Mouse (Mus musculus) forebrain, embryonic 10.5 days (tissue): ENCODE measurements around the gene Prr5l. TPM values are rescaled to one million over a fixed set of nuclear protein-coding genes. Genes with fewer than 3 reads are reported as not detected.

ENCODE experiments used
- DNase-seq: peaks from one replicate; pipeline ENCODE4 v3.0.0-alpha.2; 2017; ENCODE audit warnings: low spot score; ENCODE audit errors: extremely low spot score
- H3K27ac ChIP-seq: fragments of 300-500 bp; sonication (generic); 2 replicates; pipeline ENCODE4 v1.5.1; 2016; ENCODE audit warnings: mild to moderate bottlenecking
- H3K27me3 ChIP-seq: fragments of 300-500 bp; sonication (generic); 2 replicates; pipeline ENCODE4 v1.6.1; 2016; ENCODE audit warnings: mild to moderate bottlenecking; ENCODE audit not compliant: poor library complexity, severe bottlenecking
- H3K36me3 ChIP-seq: fragments of 300-500 bp; sonication (generic); replicated peaks from 2 replicates; pipeline ENCODE4 v1.6.1; 2016; ENCODE audit warnings: mild to moderate bottlenecking, moderate library complexity
- H3K4me1 ChIP-seq: fragments of 300-500 bp; sonication (generic); 2 replicates; pipeline ENCODE4 v1.6.1; 2016
- H3K4me3 ChIP-seq: fragments of 300-500 bp; sonication (generic); 2 replicates; pipeline ENCODE4 v1.5.1; 2016; ENCODE audit warnings: mild to moderate bottlenecking, moderate library complexity
- H3K9me3 ChIP-seq: fragments of 300-500 bp; sonication (generic); 2 replicates; pipeline ENCODE4 v1.6.1; 2016; ENCODE audit warnings: mild to moderate bottlenecking, moderate library complexity
- WGBS: fragments of 180-500 bp; shearing (Covaris S2); methylation state at CpG from one replicate; pipeline ENCODE4 v1.1.7; 2016; 5-methylcytosine and 5-hydroxymethylcytosine counted together
- polyA plus RNA-seq: library from polyadenylated mRNA; unstranded; fragments of >200 nt; fragmentation: Nextera tagmentation; extraction: Ambion mirVana; gene quantifications from 2 replicates; pipeline ENCODE4 v1.2.1, GENCODE M21; 2016

Prr5l gene
- polyA plus RNA-seq, 1 experiment from 2014 or later = 25.4 TPM

DNA sequence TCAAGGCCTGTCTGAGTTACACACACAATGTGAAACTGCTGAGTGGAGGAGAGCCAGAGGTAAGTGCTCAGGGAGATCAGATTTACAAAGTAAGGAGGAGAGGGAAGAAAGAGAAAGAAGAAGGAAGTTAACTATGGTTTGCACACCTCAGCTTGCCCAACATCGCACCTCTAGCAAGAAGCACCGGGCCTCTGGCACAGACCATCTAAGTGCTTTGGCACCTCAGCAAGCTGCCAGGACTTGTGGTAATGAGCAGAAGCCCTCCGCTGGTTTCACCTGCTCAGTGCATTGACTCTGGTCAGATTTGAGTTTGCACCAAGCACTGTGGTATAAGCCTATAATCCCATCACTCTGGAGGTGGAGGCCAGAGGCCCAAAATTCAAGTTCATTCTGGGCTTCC is 70.9 kb downstream of the Prr5l start:
- no peaks in the 10 kb centered on the region for H3K27me3 ChIP-seq
- 0 out of 2 replicates have a peak, but pooled peaks cover 5% of the 10 kb centered on the region for H3K4me1 ChIP-seq
- no peak overlapping the region for H3K27ac ChIP-seq
- no peaks in the 10 kb centered on the region for H3K9me3 ChIP-seq
- 91% methylated on average over 3 of the region's 3 CpGs for WGBS
- no peak for DNase-seq
- H3K36me3 ChIP-seq = no peaks in the 10 kb centered on the region
- no peak overlapping the region for H3K4me3 ChIP-seq

DNA sequence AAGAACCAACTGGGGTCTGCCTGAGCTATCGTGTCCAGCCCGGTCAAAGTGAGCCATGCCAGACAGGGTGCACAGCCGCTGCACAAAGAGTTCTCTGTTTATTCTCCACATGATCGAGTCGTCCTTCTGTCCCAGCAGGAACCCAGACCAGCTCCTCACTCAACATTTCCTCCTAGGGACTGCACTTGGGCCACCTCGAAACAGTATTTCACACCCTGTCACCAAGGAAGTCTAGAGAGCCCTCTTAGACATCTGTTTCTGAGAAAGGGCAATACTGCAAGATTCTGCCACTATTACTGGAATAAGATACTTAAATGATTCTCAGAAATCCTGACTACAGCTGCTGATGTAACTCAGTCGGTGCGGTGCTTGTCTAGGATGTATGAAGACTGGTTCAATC is 72.1 kb downstream of the Prr5l start:
- H3K27ac ChIP-seq = no peak overlapping the region
- no peak for DNase-seq
- H3K4me1 ChIP-seq = 0 out of 2 replicates have a peak, but pooled peaks cover 5% of the 10 kb centered on the region
- H3K36me3 ChIP-seq = no peaks in the 10 kb centered on the region
- H3K27me3 ChIP-seq = no peaks in the 10 kb centered on the region
- H3K4me3 ChIP-seq = no peak overlapping the region
- H3K9me3 ChIP-seq = no peaks in the 10 kb centered on the region
- WGBS = 72% methylated on average over 8 of the region's 8 CpGs

- Histone ChIP-seq H3K27me3 (no peaks in the 10 kb centered on the region), H3K4me1 (no peaks in the 10 kb centered on the region), H3K36me3 (no peaks in the 10 kb centered on the region), H3K4me3 (no peak overlapping the region), H3K9me3 (no peaks in the 10 kb centered on the region), H3K27ac (no peak overlapping the region)
- no peak for DNase-seq
- WGBS = 89% methylated on average over 6 of the region's 6 CpGs
Observed at GRCm38 (mm10) chr2:101809640-101810305, 73.1 kb downstream of the Prr5l start.

- H3K27me3 ChIP-seq = no peaks in the 10 kb centered on the region
- no peak overlapping the region for H3K27ac ChIP-seq
- H3K4me1 ChIP-seq = no peaks in the 10 kb centered on the region
- H3K9me3 ChIP-seq = no peaks in the 10 kb centered on the region
- WGBS = 83% methylated on average over 5 of the region's 5 CpGs
- H3K36me3 ChIP-seq = no peaks in the 10 kb centered on the region
- no peak overlapping the region for H3K4me3 ChIP-seq
- no peak for DNase-seq
Observed at GRCm38 (mm10) chr2:101807756-101808155, 75.1 kb downstream of the Prr5l start.

- 95% methylated on average over 6 of the region's 6 CpGs for WGBS
- Histone ChIP-seq H3K27me3 (0 out of 2 replicates have a peak, but pooled peaks cover 4% of the 10 kb centered on the region), H3K9me3 (no peaks in the 10 kb centered on the region), H3K4me1 (peaks cover 9% of the 10 kb centered on the region), H3K4me3 (no peak overlapping the region), H3K36me3 (no peaks in the 10 kb centered on the region), H3K27ac (no peak overlapping the region)
- no peak for DNase-seq
Observed at GRCm38 (mm10) chr2:101802240-101802639, 80.6 kb downstream of the Prr5l start.

DNA sequence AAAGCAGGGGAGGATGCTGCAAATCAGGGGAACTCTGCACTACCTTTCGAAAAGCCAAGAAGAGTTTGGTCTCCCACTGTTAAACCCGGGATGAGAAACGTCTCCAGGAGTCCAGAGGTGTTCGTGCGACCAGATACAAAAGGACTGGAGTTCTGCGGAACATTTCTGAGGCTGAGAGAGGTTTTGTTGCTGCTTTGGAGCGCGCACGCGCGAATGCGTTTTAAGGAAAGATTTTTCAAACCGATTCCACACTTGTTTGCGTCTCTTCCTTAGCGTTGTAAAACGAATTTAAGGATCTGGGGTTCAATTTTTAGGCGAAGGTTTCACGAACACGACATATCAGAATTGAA is 85.0 kb downstream of the Prr5l start:
- Histone ChIP-seq H3K27me3 (peaks cover 11% of the 10 kb centered on the region; the same call in 1 of the 2 replicates), H3K27ac (peak overlapping the region; percentile 90), H3K4me3 (peak overlapping the region; percentile 72), H3K36me3 (peaks cover 22% of the 10 kb centered on the region), H3K4me1 (peaks cover 35% of the 10 kb centered on the region), H3K9me3 (no peaks in the 10 kb centered on the region)
- WGBS = 2% methylated on average over 19 of the region's 19 CpGs
- no peak for DNase-seq

- Histone ChIP-seq H3K36me3 (peaks cover 25% of the 10 kb centered on the region), H3K27me3 (peaks cover 11% of the 10 kb centered on the region; the same call in 1 of the 2 replicates), H3K27ac (peak overlapping the region; percentile 90), H3K4me3 (peak overlapping the region; percentile 72), H3K4me1 (peaks cover 39% of the 10 kb centered on the region), H3K9me3 (no peaks in the 10 kb centered on the region)
- DNase-seq = peak; percentile 80
- under 1% methylated on average over 49 of the region's 49 CpGs for WGBS
Observed at GRCm38 (mm10) chr2:101797166-101797900, 85.5 kb downstream of the Prr5l start.

- no peaks in the 10 kb centered on the region for H3K9me3 ChIP-seq
- WGBS = 2% methylated on average over 55 of the region's 55 CpGs
- H3K4me1 ChIP-seq = peaks cover 42% of the 10 kb centered on the region
- DNase-seq = peak; percentile 87
- peaks cover 33% of the 10 kb centered on the region for H3K36me3 ChIP-seq
- peaks cover 11% of the 10 kb centered on the region; the same call in 1 of the 2 replicates for H3K27me3 ChIP-seq
- peak overlapping the region; percentile 90 for H3K27ac ChIP-seq
- H3K4me3 ChIP-seq = peak overlapping the region; percentile 72
Observed at GRCm38 (mm10) chr2:101796287-101797115, 86.3 kb downstream of the Prr5l start.

DNA sequence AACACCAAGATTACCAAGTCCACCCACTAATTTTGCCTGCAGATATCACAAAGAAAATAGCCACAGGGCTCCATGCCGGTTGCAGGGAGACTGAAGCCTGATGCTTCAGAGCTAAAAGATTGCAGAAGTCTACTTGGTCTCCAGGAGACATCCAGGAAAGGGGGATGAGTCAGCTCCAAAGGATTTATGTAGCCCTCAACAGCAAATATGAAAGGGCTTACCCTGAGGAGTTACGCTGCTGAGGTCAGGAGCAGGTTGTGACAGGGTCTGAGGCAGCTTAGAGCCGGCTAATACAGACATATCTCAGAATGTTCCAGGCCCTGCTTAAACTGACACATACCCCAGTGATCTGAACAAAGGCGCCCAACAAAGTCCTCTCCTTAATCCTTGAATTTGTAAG is 90.7 kb downstream of the Prr5l start:
- peaks cover 37% of the 10 kb centered on the region for H3K36me3 ChIP-seq
- H3K4me1 ChIP-seq = peaks cover 33% of the 10 kb centered on the region
- H3K27me3 ChIP-seq = peaks cover 7% of the 10 kb centered on the region; the same call in 1 of the 2 replicates
- DNase-seq = no peak
- 84% methylated on average over 4 of the region's 4 CpGs for WGBS
- no peak overlapping the region for H3K4me3 ChIP-seq
- H3K27ac ChIP-seq = no peak overlapping the region
- H3K9me3 ChIP-seq = no peaks in the 10 kb centered on the region

GRCm38 (mm10) chr2:101783255-101783654 is 99.6 kb downstream of the Prr5l start:
- no peaks in the 10 kb centered on the region for H3K27me3 ChIP-seq
- H3K4me1 ChIP-seq = peaks cover 9% of the 10 kb centered on the region; the same call in 1 of the 2 replicates
- no peak overlapping the region for H3K4me3 ChIP-seq
- no peak overlapping the region for H3K27ac ChIP-seq
- peaks cover 6% of the 10 kb centered on the region; the same call in 1 of the 2 replicates for H3K36me3 ChIP-seq
- H3K9me3 ChIP-seq = no peaks in the 10 kb centered on the region
- 60% methylated on average over 5 of the region's 5 CpGs for WGBS
- DNase-seq = no peak

DNA sequence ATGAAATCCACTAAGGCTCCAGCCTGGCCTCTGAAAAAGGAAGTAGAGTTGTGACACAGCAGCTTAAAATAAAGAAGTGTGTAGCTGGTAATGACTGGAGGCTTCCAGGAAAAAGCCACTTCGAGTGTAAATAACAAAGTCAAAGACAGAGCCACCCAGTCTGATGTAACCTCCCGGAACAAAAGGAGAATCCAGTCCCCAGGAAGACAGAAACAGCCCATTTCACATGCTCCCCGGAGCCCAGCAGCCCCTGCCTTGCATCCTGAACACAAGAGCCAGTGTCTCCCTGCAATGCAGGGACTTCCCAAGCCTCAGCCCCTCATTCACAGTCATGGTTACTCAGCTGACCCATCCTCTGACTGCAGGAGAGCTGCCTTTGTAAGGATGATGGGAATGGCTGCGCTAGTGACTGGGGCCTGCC is 101.5 kb downstream of the Prr5l start:
- WGBS = 80% methylated on average over 4 of the region's 4 CpGs
- Histone ChIP-seq H3K4me1 (peaks cover 9% of the 10 kb centered on the region; the same call in 1 of the 2 replicates), H3K9me3 (no peaks in the 10 kb centered on the region), H3K27ac (no peak overlapping the region), H3K27me3 (no peaks in the 10 kb centered on the region), H3K36me3 (peaks cover 6% of the 10 kb centered on the region; the same call in 1 of the 2 replicates), H3K4me3 (no peak overlapping the region)
- no peak for DNase-seq

DNA sequence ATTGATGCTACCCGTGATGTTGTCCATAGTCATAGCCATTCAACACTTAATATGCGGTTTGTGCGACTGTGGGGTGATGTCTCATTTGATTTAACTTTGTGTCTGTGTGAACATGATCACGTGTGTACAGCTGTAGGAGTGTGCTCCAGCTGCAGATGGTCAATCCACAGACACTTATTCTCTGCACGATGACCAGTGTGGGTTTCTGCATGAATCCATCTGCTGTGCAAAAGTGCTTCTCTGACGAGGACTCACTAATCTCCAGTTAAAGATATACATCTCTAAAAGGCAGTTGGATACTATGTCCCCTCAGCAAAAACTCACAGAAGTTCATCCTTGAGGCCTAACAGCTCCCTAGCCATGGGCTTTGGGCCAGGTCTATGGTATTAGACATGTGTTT is 104.7 kb downstream of the Prr5l start:
- 94% methylated on average over 6 of the region's 6 CpGs for WGBS
- Histone ChIP-seq H3K27me3 (no peaks in the 10 kb centered on the region), H3K36me3 (peaks cover 4% of the 10 kb centered on the region; the same call in 1 of the 2 replicates), H3K9me3 (no peaks in the 10 kb centered on the region), H3K4me1 (0 out of 2 replicates have a peak, but pooled peaks cover 5% of the 10 kb centered on the region), H3K27ac (no peak overlapping the region), H3K4me3 (no peak overlapping the region)
- DNase-seq = no peak
